Mouse (Mus musculus): ENCODE data around the gene Ccl2.

DNA sequence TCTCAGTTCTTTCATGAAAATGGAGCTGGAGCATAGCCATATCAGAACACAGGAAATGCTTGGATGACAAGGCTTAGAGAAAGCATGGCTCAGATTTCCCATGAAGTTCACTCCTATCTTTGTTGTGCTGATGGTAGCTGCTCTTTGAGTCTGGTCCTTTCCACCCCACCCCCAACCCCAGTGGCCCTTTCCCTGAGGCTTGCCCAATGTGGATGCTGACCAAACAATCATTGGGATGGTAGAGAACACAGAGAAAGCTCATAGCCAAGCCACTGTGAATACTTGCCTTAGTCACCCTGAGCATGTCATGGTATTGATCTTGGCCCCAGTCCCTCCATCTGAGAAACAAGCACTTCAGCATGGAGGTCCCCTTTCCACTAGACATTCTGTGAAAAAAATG, 3.2 kb upstream of the Ccl2 start:
- TF ChIP-seq CTCF (IDR thresholded peaks at IDR 0.05; ENCODE audit: low read depth): no peak
- TF ChIP-seq EP300 (IDR thresholded peaks at IDR 0.05; ENCODE audit: low read depth): no peak

Data from liver, postnatal 0 days (tissue).